Mouse (Mus musculus): Measurements from ENCODE around the gene Intu.

DNA sequence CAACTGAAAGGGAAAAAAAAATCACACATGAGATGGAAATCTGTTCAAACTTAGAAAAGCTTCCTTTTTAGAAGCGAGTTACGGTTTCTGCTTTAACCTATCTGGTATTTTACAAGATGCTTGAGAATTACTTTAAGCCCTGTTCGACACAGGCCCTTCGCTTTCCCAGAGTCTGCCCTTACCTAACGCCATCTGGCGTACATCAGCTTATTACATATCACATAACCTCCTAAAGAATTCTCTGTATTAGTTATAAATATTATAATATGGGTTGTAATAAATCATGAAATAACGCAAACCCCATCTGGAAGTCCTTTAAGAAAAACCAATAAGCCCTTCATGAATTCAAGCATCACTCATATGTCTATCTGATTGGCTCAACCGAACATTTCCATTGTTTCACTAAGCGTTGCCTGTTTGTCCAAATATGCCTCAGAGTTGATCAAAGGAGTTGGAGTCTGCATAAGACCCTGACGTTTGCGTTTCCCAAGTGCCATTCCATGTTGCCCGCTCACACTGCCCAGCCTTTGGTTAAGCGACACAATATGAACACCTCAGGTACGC is 25.6 kb upstream of the Intu start:
- no peak for TF ChIP-seq POLR2A (IDR thresholded peaks at IDR 0.05; ENCODE audit: control insufficient read depth in 1 of 2, insufficient read depth in 1 of 2, low read depth in 1 of 2, low read length in 2 of 2, poor library complexity in 1 of 2)
- TF ChIP-seq HCFC1 (IDR thresholded peaks at IDR 0.05; ENCODE audit: low read depth, low read length) = no peak

Data from MEL (cell line).